In genomic region chr2:145612937-145613336, GRCm38 (mm10) we compare ENCODE assay signal across 13 mouse cellular contexts.
DNase-seq lines count a peak whose midpoint lies in the region; ATAC-seq and TF ChIP-seq lines count a peak whose summit lies in the region.
"Had no signal": no experiment of that assay in that cellular context is flagged by ENCODE, and none has a peak within 500 bp of the region (broad histone marks: within the 10 kb centered on the region; RNA-seq: fewer than 3 reads in every experiment).

No protein-coding gene starts in this region.

- no peak overlapping the region for H3K27ac ChIP-seq in kidney, postnatal 0 days
- H3K27ac ChIP-seq in ES-Bruce4 (ENCODE audit: insufficient read depth, low read length): no peak overlapping the region
- no peak overlapping the region for H3K27ac ChIP-seq in liver, embryonic 14.5 days
- H3K27ac ChIP-seq: embryonic facial prominence, embryonic 12.5 days; limb, embryonic 15.5 days had no signal

- TF ChIP-seq EP300 in ES-Bruce4 (IDR thresholded peaks at IDR 0.05; ENCODE audit: insufficient read depth, low read depth, low read length): no peak
- TF ChIP-seq EP300 in liver, embryonic 14.5 days (IDR thresholded peaks at IDR 0.05; ENCODE audit: low read depth): no peak

- ATAC-seq in kidney, postnatal 0 days (replicated peaks; ENCODE audit: low FRiP score, low read depth): no peak
- no peak for ATAC-seq in liver, embryonic 14.5 days (ENCODE audit: insufficient read depth)

- H3K9ac ChIP-seq in kidney, postnatal 0 days (ENCODE audit: low read depth, low read length): no peak overlapping the region
- no peak overlapping the region for H3K9ac ChIP-seq in ES-Bruce4 (ENCODE audit: low read depth, poor library complexity, severe bottlenecking)
- no peak overlapping the region for H3K9ac ChIP-seq in liver, embryonic 14.5 days (replicated peaks)
- H3K9ac ChIP-seq: embryonic facial prominence, embryonic 12.5 days; limb, embryonic 15.5 days had no signal

- no peak overlapping the region for H3K4me2 ChIP-seq in kidney, postnatal 0 days (ENCODE audit: low read length)
- no peak overlapping the region for H3K4me2 ChIP-seq in liver, embryonic 14.5 days (ENCODE audit: low read depth)
- H3K4me2 ChIP-seq: embryonic facial prominence, embryonic 12.5 days; limb, embryonic 15.5 days had no signal

- no peaks in the 10 kb centered on the region for H3K36me3 ChIP-seq in kidney, postnatal 0 days (ENCODE audit: insufficient read depth, low read length)
- H3K36me3 ChIP-seq in ES-Bruce4 (ENCODE audit: control insufficient read depth, insufficient read depth, low read length, poor library complexity, severe bottlenecking): no peaks in the 10 kb centered on the region
- no peaks in the 10 kb centered on the region for H3K36me3 ChIP-seq in liver, embryonic 14.5 days (replicated peaks; ENCODE audit: control insufficient read depth, insufficient read depth, low read depth)
- H3K36me3 ChIP-seq: embryonic facial prominence, embryonic 12.5 days; limb, embryonic 15.5 days had no signal

- no peaks in the 10 kb centered on the region for H3K4me1 ChIP-seq in kidney, postnatal 0 days (replicated peaks; ENCODE audit: insufficient read depth, low read length)
- no peaks in the 10 kb centered on the region for H3K4me1 ChIP-seq in ES-Bruce4 (ENCODE audit: control insufficient read depth, insufficient read depth, low read length)
- no peaks in the 10 kb centered on the region; a peak in 1 of 4 replicates for H3K4me1 ChIP-seq in liver, embryonic 14.5 days (replicated peaks; ENCODE audit: control insufficient read depth in 2 of 2, insufficient read depth in 2 of 2, low read length in 1 of 2)
- H3K4me1 ChIP-seq: embryonic facial prominence, embryonic 12.5 days had no signal

- whole genome bisulfite sequencing in kidney, postnatal 0 days: 64% methylated on average over 8 of the region's 8 CpGs
- WGBS in liver, embryonic 14.5 days (ENCODE audit: insufficient replicate concordance): 58% methylated on average over 8 of the region's 8 CpGs

- DNase-seq in kidney, postnatal 0 days (ENCODE audit: low spot score): no peak
- no peak for DNase-seq in kidney, postnatal 14 days
- DNase-seq in adipocyte (ENCODE audit: low spot score): peak; percentile 31
- DNase-seq in liver, embryonic 14.5 days (ENCODE audit: low read depth in 3 of 3, low spot score in 3 of 3): no peak
- no peak for DNase-seq in ovary, postnatal 10 days (ENCODE audit: low spot score)
- DNase-seq in cerebellum, adult 11 months: no peak
- DNase-seq in cerebellum, adult 8-10 months: no peak
- DNase-seq: gastrocnemius, postnatal 36 days; kidney, adult 18-20 months; spleen, adult 18-20 months had no signal

- peak; percentile 59 for TF ChIP-seq CTCF in kidney, postnatal 0 days (IDR thresholded peaks at IDR 0.05; ENCODE audit: low read depth)
- TF ChIP-seq CTCF in ES-Bruce4 (IDR thresholded peaks at IDR 0.05; ENCODE audit: low read depth, low read length): peak; percentile 52
- peak; percentile 65 for TF ChIP-seq CTCF in liver, embryonic 14.5 days (IDR thresholded peaks at IDR 0.05; ENCODE audit: low read depth)

- H3K4me3 ChIP-seq in kidney, postnatal 0 days (replicated peaks; ENCODE audit: low read depth, low read length): no peak overlapping the region
- no peak overlapping the region for H3K4me3 ChIP-seq in ES-Bruce4 (ENCODE audit: low read depth, low read length)
- no peak overlapping the region for H3K4me3 ChIP-seq in liver, embryonic 14.5 days (ENCODE audit: insufficient read depth in 1 of 2, low read depth in 2 of 2, low read length in 2 of 2)
- H3K4me3 ChIP-seq: embryonic facial prominence, embryonic 12.5 days; limb, embryonic 15.5 days had no signal

- no peaks in the 10 kb centered on the region for H3K9me3 ChIP-seq in kidney, postnatal 0 days (replicated peaks; ENCODE audit: low read length)
- H3K9me3 ChIP-seq in ES-Bruce4 (replicated peaks; ENCODE audit: control insufficient read depth, insufficient read depth, low read length, poor library complexity, severe bottlenecking): no peaks in the 10 kb centered on the region
- H3K9me3 ChIP-seq in liver, embryonic 14.5 days (ENCODE audit: control insufficient read depth, low read length): no peaks in the 10 kb centered on the region
- H3K9me3 ChIP-seq: embryonic facial prominence, embryonic 12.5 days; limb, embryonic 15.5 days had no signal

- H3K27me3 ChIP-seq in kidney, postnatal 0 days (ENCODE audit: insufficient read depth, low read length): no peaks in the 10 kb centered on the region
- no peaks in the 10 kb centered on the region for H3K27me3 ChIP-seq in ES-Bruce4 (ENCODE audit: control insufficient read depth, insufficient read depth, low read length, poor library complexity, severe bottlenecking)
- no peaks in the 10 kb centered on the region for H3K27me3 ChIP-seq in liver, embryonic 14.5 days (ENCODE audit: control insufficient read depth, insufficient read depth, low read length)
- H3K27me3 ChIP-seq: embryonic facial prominence, embryonic 12.5 days; limb, embryonic 15.5 days had no signal

- no peak for TF ChIP-seq POLR2A in ES-Bruce4 (IDR thresholded peaks at IDR 0.05; ENCODE audit: insufficient read depth, low read length)
